Mouse (Mus musculus): ENCODE data around the gene Actl11.

- TF ChIP-seq POLR2A (IDR thresholded peaks at IDR 0.05; ENCODE audit: low read depth, low read length) (no peak), CTCF (conservative IDR thresholded peaks at IDR 0.05; ENCODE audit: insufficient read depth, insufficient read length, low read depth, low read length) (peak; percentile 78)
Observed at GRCm38 (mm10) chr9:107923021-107923420, 5.2 kb upstream of the Actl11 start.
